Mouse (Mus musculus) small intestine, adult 2 months (tissue): ENCODE measurements around the gene Stim1. TPM values are rescaled to one million over a fixed set of nuclear protein-coding genes. Genes with fewer than 3 reads are reported as not detected.
A peak's percentile ranks its signal among the peaks of the same experiment; 100 is the strongest.

Experiments
- H3K27ac ChIP-seq: fragments of 200-500 bp; 2 replicates; pipeline ENCODE4 v1.5.1; 2012; ENCODE audit warnings: low read depth, low read length, control low read depth, inconsistent platforms; ENCODE audit not compliant: insufficient read depth
- H3K27me3 ChIP-seq: fragments of 200-500 bp; 2 replicates; pipeline ENCODE4 v1.6.1; 2012; ENCODE audit warnings: mild to moderate bottlenecking, moderate library complexity, low read length, inconsistent platforms; ENCODE audit not compliant: control insufficient read depth, insufficient read depth
- H3K36me3 ChIP-seq: fragments of 200-500 bp; 2 replicates; pipeline ENCODE4 v1.6.1; 2012; ENCODE audit warnings: mild to moderate bottlenecking, low read length, control low read depth, inconsistent platforms; ENCODE audit not compliant: control insufficient read depth, insufficient read depth
- H3K4me1 ChIP-seq: fragments of 200-500 bp; 2 replicates; pipeline ENCODE4 v1.6.1; 2012; ENCODE audit warnings: low read length, inconsistent platforms, mixed read lengths; ENCODE audit not compliant: control insufficient read depth, insufficient read depth, insufficient read length
- H3K4me3 ChIP-seq: fragments of 200-500 bp; 2 replicates; pipeline ENCODE4 v1.5.1; 2012; ENCODE audit warnings: low read depth, mild to moderate bottlenecking, control low read depth, inconsistent platforms, low read length, moderate library complexity
- CTCF ChIP-seq: fragments of 200-500 bp; IDR thresholded peaks from 2 replicates; pipeline ENCODE4 v1.5.1; 2012; ENCODE audit warnings: low read depth, mild to moderate bottlenecking, control low read depth, inconsistent platforms, low read length, moderate library complexity, mixed read lengths; ENCODE audit not compliant: insufficient replicate concordance, insufficient read length; ENCODE audit errors: extremely low read depth
- POLR2A ChIP-seq: fragments of 200-500 bp; IDR thresholded peaks from 2 replicates; pipeline ENCODE4 v1.6.1; 2012; ENCODE audit warnings: low read depth, mild to moderate bottlenecking, control low read depth, inconsistent platforms, low read length, moderate library complexity
- WGBS: fragments of 180-500 bp; shearing (Covaris S2); methylation state at CpG from one replicate; pipeline ENCODE4 v1.1.7; 2018; 5-methylcytosine and 5-hydroxymethylcytosine counted together
- polyA plus RNA-seq: library from polyadenylated mRNA; depleted of rRNA; stranded (reverse); fragments of >200 nt; gene quantifications from 2 replicates; pipeline ENCODE4 v1.2.3, GENCODE M21; 2012

The Stim1 gene
- polyA plus RNA-seq, 1 experiment = 20.7 TPM

DNA sequence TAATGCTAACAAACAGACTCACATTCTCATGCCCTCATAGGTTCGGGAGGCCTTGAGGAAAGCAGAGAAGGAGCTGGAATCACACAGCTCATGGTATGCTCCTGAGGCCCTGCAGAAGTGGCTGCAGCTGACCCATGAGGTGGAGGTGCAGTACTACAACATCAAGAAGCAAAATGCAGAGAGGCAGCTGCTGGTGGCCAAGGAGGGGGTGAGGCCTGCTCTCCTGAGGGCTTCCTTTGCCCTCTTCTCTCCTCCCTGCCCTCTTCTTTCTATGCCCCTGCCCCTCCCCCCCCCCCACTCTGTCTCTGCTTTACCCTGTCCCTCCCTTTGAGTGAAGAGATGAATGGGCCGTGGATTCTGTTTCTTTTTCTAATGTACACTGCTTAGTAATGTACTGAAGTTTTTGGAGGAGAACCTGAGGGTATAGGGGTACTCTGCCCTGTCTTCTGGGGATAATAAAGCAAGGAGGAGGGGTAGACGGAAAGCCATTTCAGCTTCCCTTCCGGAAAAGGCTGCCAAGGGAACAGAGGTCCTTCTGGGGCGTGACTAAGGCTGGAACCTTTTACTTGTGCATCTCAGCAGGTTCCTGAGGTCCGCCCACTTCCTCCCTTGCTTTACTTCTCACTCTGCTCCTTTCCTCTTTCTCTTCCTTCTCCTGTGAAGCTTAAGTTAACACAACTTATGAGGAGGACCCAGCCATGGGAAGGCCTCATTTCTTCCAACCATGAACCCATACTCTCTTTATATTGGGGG is 158.5 kb downstream of the Stim1 start:
- Histone ChIP-seq H3K4me1 (peaks cover 7% of the 10 kb centered on the region), H3K36me3 (peaks cover 8% of the 10 kb centered on the region; the same call in 1 of the 2 replicates), H3K27me3 (no peaks in the 10 kb centered on the region), H3K27ac (0 out of 2 replicates have a peak overlapping the region, but pooled peaks have one; percentile 29), H3K4me3 (no peak overlapping the region)
- WGBS = 15% methylated on average over 6 of the region's 6 CpGs
- no peak for TF ChIP-seq CTCF
- no peak for TF ChIP-seq POLR2A

DNA sequence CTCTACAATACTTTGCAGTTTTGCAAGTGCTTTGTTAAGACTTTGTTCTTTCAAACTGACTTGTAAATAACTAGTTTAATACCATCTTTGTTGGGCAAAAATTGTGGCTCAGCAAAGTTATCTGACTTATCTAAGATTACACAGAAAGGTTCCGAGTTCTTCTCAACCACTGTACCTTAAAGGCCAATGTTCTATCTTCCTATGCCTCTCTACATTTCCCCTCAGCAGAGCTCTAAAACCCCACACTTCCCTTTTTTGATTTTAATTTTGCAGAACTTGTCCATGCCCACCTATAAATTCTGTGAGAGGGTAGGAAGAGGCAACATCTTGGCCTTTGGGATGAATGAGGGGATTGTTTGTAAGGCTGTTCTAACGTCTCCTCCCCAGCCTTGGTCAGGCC is 166.7 kb downstream of the Stim1 start:
- no peaks in the 10 kb centered on the region for H3K27me3 ChIP-seq
- WGBS = 70% methylated on average over 2 of the region's 2 CpGs
- TF ChIP-seq CTCF (no peak), POLR2A (no peak)
- no peaks in the 10 kb centered on the region for H3K4me1 ChIP-seq
- peaks cover 22% of the 10 kb centered on the region for H3K36me3 ChIP-seq
- no peak overlapping the region for H3K27ac ChIP-seq
- H3K4me3 ChIP-seq = no peak overlapping the region

DNA sequence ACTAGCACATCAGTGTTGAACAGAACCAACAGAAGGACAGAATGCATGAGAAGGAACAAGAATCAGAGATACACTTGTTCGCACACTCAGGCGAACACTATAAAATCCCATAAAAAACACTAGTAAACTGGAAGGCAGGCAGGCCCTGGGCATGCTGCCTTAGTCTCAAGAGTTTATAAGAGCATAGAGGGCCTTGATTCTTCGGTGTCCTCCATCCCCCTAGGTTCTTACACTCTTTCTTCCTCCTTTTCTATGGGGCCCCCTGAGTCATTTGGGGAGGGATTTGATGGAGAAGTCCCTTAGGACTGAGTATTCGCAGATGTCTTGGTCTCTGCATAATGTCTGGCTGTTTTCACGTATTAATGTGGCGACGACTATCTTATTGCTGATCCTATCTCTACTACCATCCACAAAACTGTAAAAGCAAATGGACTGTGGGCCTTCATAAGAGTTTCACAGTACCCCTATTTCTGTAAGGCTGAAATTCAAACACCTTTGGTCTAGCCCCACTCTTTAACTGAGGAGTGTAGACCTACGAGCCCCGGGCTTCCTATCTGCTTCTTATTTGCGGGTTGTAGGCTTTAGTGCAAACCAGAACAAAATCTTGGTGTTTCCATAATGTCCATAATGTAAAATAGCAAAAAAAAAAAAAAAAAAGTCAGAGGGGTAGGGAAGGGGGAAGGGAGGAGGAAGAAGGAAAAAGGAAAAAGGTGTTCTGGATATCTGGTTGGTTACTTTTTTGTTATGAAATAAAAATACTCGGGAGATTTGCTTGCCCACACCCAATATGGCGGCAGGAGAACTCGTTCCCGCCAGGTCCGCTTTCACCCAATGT is 173.4 kb downstream of the Stim1 start:
- TF ChIP-seq CTCF (no peak), POLR2A (no peak)
- Histone ChIP-seq H3K27me3 (no peaks in the 10 kb centered on the region), H3K36me3 (peaks cover 9% of the 10 kb centered on the region), H3K4me3 (peak overlapping the region; percentile 94), H3K4me1 (0 out of 2 replicates have a peak, but pooled peaks cover 2% of the 10 kb centered on the region), H3K27ac (no peak overlapping the region)
- 51% methylated on average over 15 of the region's 15 CpGs for WGBS

DNA sequence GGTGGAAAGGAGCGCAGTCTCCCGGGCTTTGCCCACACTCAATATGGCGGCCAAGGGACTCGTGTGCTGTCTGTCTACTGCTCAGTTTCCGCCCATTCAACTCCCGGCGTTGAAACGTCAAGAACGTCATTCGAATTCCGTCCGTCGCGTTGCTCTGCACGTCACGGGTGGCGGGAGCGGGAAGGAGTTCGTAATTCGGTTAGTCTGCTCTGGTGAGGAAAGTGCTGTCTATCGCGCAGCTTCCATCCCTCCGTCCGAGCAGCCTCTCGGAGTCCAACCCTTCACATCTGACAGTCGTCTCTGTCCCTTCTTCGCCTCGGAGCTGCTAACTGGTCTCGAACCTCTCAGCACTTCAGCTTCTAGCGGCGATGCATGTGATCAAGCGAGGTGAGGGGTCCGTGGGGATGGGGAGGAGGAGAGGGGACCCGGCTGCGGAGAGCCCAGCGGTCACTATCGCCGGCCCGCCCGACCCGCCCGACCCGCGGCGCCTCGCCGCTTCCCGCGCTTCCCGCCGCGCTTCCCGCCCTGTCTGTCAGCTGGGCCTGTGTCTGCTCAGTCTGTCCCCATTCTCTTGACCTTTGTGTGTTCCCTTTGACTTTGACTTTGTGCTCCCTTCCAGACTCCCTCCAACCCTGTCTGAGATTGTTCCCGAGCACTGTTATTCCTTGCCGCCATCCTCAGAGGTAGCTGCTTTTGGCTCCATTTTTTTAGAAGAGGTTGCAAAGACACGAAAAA is 174.2 kb downstream of the Stim1 start, which contains the start of gene Rrm1:
Gene Rrm1, plus strand, starts transcription at position 39 of the 735 bp plus-strand sequence.
- H3K36me3 ChIP-seq = peaks cover 6% of the 10 kb centered on the region
- no peak for TF ChIP-seq CTCF
- TF ChIP-seq POLR2A = 0 out of 2 replicates have a peak, but pooled peaks have one; percentile 21
- H3K27me3 ChIP-seq = no peaks in the 10 kb centered on the region
- peak within 1 kb of the TSS; percentile 94 for H3K4me3 ChIP-seq
- H3K27ac ChIP-seq = peak within 1 kb of the TSS; percentile 50; the same call in 1 of the 2 replicates
- H3K4me1 ChIP-seq = 0 out of 2 replicates have a peak, but pooled peaks cover 2% of the 10 kb centered on the region
- under 1% methylated on average over 56 of the region's 56 CpGs for WGBS

DNA sequence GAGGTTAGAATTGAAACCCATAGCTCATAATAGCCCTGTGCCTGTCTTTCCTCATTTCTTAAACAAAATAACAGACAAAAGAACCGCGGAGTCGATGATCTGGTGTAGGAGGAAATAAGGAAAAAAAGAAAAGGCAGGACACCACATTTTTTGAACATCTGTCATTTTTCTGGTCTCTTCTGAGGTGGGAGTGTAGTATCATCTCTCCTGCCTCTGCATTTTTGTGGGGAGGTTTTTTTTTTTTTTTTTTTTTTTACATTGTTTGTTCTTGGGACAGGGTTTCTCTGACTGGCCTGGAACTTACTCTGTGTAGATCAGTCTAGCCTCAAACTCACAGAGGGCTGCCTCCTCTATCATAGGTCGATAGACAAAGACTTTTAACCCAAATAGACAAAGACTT is 174.8 kb downstream of the Stim1 start:
- Histone ChIP-seq H3K4me3 (peak overlapping the region; percentile 94), H3K36me3 (peaks cover 8% of the 10 kb centered on the region), H3K4me1 (0 out of 2 replicates have a peak, but pooled peaks cover 2% of the 10 kb centered on the region), H3K27ac (no peak overlapping the region), H3K27me3 (no peaks in the 10 kb centered on the region)
- WGBS = 0% methylated on average over 4 of the region's 4 CpGs
- no peak for TF ChIP-seq CTCF
- no peak for TF ChIP-seq POLR2A

DNA sequence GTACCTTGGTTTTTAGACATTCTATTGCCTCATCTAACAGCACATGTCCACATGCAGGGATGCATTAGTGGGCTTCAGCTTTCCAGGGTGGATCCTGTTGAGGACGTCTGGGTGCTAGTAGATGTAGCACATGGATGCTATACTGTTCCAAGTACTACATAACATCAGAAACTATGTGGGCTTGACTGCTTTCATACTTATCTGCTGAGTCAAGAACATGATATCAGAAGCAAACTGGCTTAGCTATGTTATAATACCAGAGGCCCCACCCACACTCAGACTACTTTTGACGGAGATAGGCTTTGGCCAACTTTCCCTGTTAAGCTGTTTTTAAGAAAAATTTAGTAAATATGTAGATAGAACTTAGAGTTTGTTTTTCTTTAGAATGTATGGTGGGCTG is 176.7 kb downstream of the Stim1 start:
- Histone ChIP-seq H3K4me3 (no peak overlapping the region), H3K27me3 (no peaks in the 10 kb centered on the region), H3K27ac (no peak overlapping the region), H3K36me3 (peaks cover 15% of the 10 kb centered on the region), H3K4me1 (0 out of 2 replicates have a peak, but pooled peaks cover 2% of the 10 kb centered on the region)
- 63% methylated on average over 2 of the region's 2 CpGs for WGBS
- TF ChIP-seq CTCF (no peak), POLR2A (no peak)
